Mouse (Mus musculus) CH12.LX (cell line): ENCODE measurements around the gene Dgkd. TPM values are rescaled to one million over a fixed set of nuclear protein-coding genes. Genes with fewer than 3 reads are reported as not detected.

ENCODE experiments used
- DNase-seq: peaks from one replicate; pipeline ENCODE4 v3.0.0-alpha.2; 2013; ENCODE audit errors: extremely low read depth
- H3K27ac ChIP-seq: 2 replicates; pipeline ENCODE4 v1.5.1; 2012; ENCODE audit warnings: low read depth, mild to moderate bottlenecking, control low read depth, moderate library complexity; ENCODE audit not compliant: insufficient read depth
- H3K27me3 ChIP-seq: replicated peaks from 2 replicates; pipeline ENCODE3; 2012; ENCODE audit warnings: inconsistent platforms
- H3K36me3 ChIP-seq, 2 experiments: replicated peaks in 1 of 2; 2 replicates each; pipeline versions ENCODE3 to v1.6.1; 2012; ENCODE audit warnings: inconsistent platforms in 1 of 2, low read length in 1 of 2, mild to moderate bottlenecking in 1 of 2, mixed read lengths in 1 of 2, moderate library complexity in 1 of 2; ENCODE audit not compliant: control insufficient read depth in 1 of 2, insufficient read depth in 1 of 2
- H3K4me1 ChIP-seq, 2 experiments: 2 replicates each; pipeline ENCODE4 v1.6.1; 2012; ENCODE audit warnings: inconsistent platforms in 1 of 2, moderate library complexity in 1 of 2; ENCODE audit not compliant: insufficient read depth in 2 of 2, control insufficient read depth in 1 of 2
- H3K4me2 ChIP-seq: 2 replicates; pipeline ENCODE4 v1.6.1; 2012; ENCODE audit warnings: low read depth, mild to moderate bottlenecking, control low read depth; ENCODE audit not compliant: poor library complexity, insufficient read depth, severe bottlenecking
- H3K4me3 ChIP-seq, 3 experiments: fragments of 150-350 bp in 1 of 3; sonication (generic) in 1 of 3; replicated peaks in 1 of 3; 2 replicates each; pipeline versions ENCODE3 to v1.5.1; 2011 to 2012; ENCODE audit warnings: low read depth in 2 of 3, low read length in 2 of 3, mild to moderate bottlenecking in 2 of 3, moderate library complexity in 2 of 3, control low read depth in 1 of 3, improper control_type of control experiment in 1 of 3, inconsistent platforms in 1 of 3, mixed read lengths in 1 of 3; ENCODE audit not compliant: poor library complexity in 1 of 3
- H3K79me2 ChIP-seq: replicated peaks from 2 replicates; pipeline ENCODE4 v1.6.1; 2012; ENCODE audit warnings: mild to moderate bottlenecking, moderate library complexity; ENCODE audit not compliant: control insufficient read depth, poor library complexity, insufficient read depth, severe bottlenecking; ENCODE audit errors: extremely low read depth
- H3K9ac ChIP-seq: 2 replicates; pipeline ENCODE4 v1.6.1; 2012; ENCODE audit warnings: low read depth, mild to moderate bottlenecking, control low read depth, moderate library complexity; ENCODE audit not compliant: insufficient read depth
- H3K9me3 ChIP-seq: replicated peaks from 2 replicates; pipeline ENCODE3; 2012; ENCODE audit warnings: low read length, inconsistent platforms, mixed read lengths
- CHD1 ChIP-seq: IDR thresholded peaks from 2 replicates; pipeline ENCODE4 v1.6.1; 2012; ENCODE audit warnings: low read depth, low read length, improper control_type of control experiment, inconsistent platforms
- CTCF ChIP-seq, 2 experiments: IDR thresholded peaks in 1 of 2; conservative IDR thresholded peaks in 1 of 2; 2 replicates each; pipeline ENCODE4 v1.5.1; 2011 to 2012; ENCODE audit warnings: low read depth in 2 of 2, low read length in 2 of 2, improper control_type of control experiment in 1 of 2, inconsistent platforms in 1 of 2, mild to moderate bottlenecking in 1 of 2, moderate library complexity in 1 of 2
- ELF1 ChIP-seq: IDR thresholded peaks from 2 replicates; pipeline ENCODE4 v1.6.1; 2014; ENCODE audit warnings: low read depth, mild to moderate bottlenecking, inconsistent platforms, low read length, improper control_type of control experiment
- IRF4 ChIP-seq: IDR thresholded peaks from 2 replicates; pipeline ENCODE4 v1.6.1; 2014; ENCODE audit warnings: low read depth, mild to moderate bottlenecking, inconsistent platforms, low read length, improper control_type of control experiment
- JUND ChIP-seq: conservative IDR thresholded peaks from 2 replicates; pipeline ENCODE4 v1.6.1; 2011; ENCODE audit warnings: low read depth, low read length, improper control_type of control experiment
- MAZ ChIP-seq: IDR thresholded peaks from 2 replicates; pipeline ENCODE4 v1.6.1; 2012; ENCODE audit warnings: low read depth, mild to moderate bottlenecking, inconsistent platforms, low read length, improper control_type of control experiment, moderate library complexity
- MEF2A ChIP-seq: IDR thresholded peaks from 2 replicates; pipeline ENCODE4 v1.6.1; 2014; ENCODE audit warnings: low read depth, mild to moderate bottlenecking, inconsistent platforms, low read length, improper control_type of control experiment, borderline replicate concordance
- MXI1 ChIP-seq: IDR thresholded peaks from 2 replicates; pipeline ENCODE4 v1.6.1; 2011; ENCODE audit warnings: mild to moderate bottlenecking, low read depth, low read length, improper control_type of control experiment
- MYC ChIP-seq: IDR thresholded peaks from 2 replicates; pipeline ENCODE4 v1.6.1; 2011; ENCODE audit warnings: low read depth, mild to moderate bottlenecking, improper control_type of control experiment, low read length
- NELFE ChIP-seq: IDR thresholded peaks from 2 replicates; pipeline ENCODE4 v1.6.1; 2011; ENCODE audit warnings: low read depth, low read length, improper control_type of control experiment
- PAX5 ChIP-seq: IDR thresholded peaks from 2 replicates; pipeline ENCODE4 v1.6.1; 2012; ENCODE audit warnings: low read length, inconsistent platforms, mixed read lengths
- POLR2A ChIP-seq: IDR thresholded peaks from 2 replicates; pipeline ENCODE4 v1.6.1; 2011; ENCODE audit warnings: low read depth, mild to moderate bottlenecking, improper control_type of control experiment, low read length
- POLR2AphosphoS2 ChIP-seq: IDR thresholded peaks from 2 replicates; pipeline ENCODE4 v1.6.1; 2011; ENCODE audit warnings: low read depth, low read length, improper control_type of control experiment
- RAD21 ChIP-seq: IDR thresholded peaks from 2 replicates; pipeline ENCODE4 v1.6.1; 2011; ENCODE audit warnings: low read depth, mild to moderate bottlenecking, low read length, improper control_type of control experiment, moderate library complexity
- RCOR1 ChIP-seq: conservative IDR thresholded peaks from 2 replicates; pipeline ENCODE4 v1.6.1; 2012; ENCODE audit warnings: low read depth, mild to moderate bottlenecking, inconsistent platforms, low read length, improper control_type of control experiment
- SIN3A ChIP-seq: IDR thresholded peaks from 2 replicates; pipeline ENCODE4 v1.6.1; 2012; ENCODE audit warnings: low read length, improper control_type of control experiment, inconsistent platforms
- SMC3 ChIP-seq: IDR thresholded peaks from 2 replicates; pipeline ENCODE4 v1.6.1; 2011; ENCODE audit warnings: low read depth, low read length, improper control_type of control experiment
- TBP ChIP-seq: conservative IDR thresholded peaks from 2 replicates; pipeline ENCODE4 v1.6.1; 2011; ENCODE audit warnings: low read depth, low read length, improper control_type of control experiment
- UBTF ChIP-seq: IDR thresholded peaks from 2 replicates; pipeline ENCODE4 v1.6.1; 2012; ENCODE audit warnings: low read depth, mild to moderate bottlenecking, inconsistent platforms, low read length, improper control_type of control experiment, moderate library complexity
- USF2 ChIP-seq: conservative IDR thresholded peaks from 2 replicates; pipeline ENCODE4 v1.6.1; 2011; ENCODE audit warnings: low read depth, low read length, improper control_type of control experiment
- ZMIZ1 ChIP-seq: IDR thresholded peaks from 2 replicates; pipeline ENCODE4 v1.6.1; 2012; ENCODE audit warnings: low read depth, mild to moderate bottlenecking, inconsistent platforms, low read length, improper control_type of control experiment
- ZNF384 ChIP-seq: IDR thresholded peaks from 2 replicates; pipeline ENCODE4 v1.6.1; 2012; ENCODE audit warnings: low read depth, low read length, improper control_type of control experiment, inconsistent platforms
- dilution Hi-C: fragments of 300-500 bp; cut with MboI; formaldehyde crosslinking; loops from 2 replicates; pipeline ENCODE4 v1.14.3; 2020; ENCODE audit warnings: low sequenced_read_pairs; ENCODE audit not compliant: extremely low pct_unique_long_range_greater_than_20kb, extremely low pct_ligation_motif_present
- in situ Hi-C: fragments of 300-500 bp; cut with MboI; formaldehyde crosslinking; loops from 3 replicates; pipeline ENCODE4 v1.14.3; 2019; ENCODE audit warnings: low sequenced_read_pairs, low pct_ligation_motif_present, low pct_unique_long_range_greater_than_20kb, mixed read lengths
- polyA plus RNA-seq: library from polyadenylated mRNA; unstranded; fragments of >175 nt; gene quantifications from 2 replicates; pipeline ENCODE4 v1.2.1, GENCODE M21; 2012; ENCODE audit warnings: low read depth; ENCODE audit not compliant: insufficient read length
- total RNA-seq, 2 experiments: library from RNA; depleted of rRNA; stranded (reverse); fragments of 300-350 nt in 1 of 2; fragments of >200 nt in 1 of 2; gene quantifications; 2 replicates each; pipeline ENCODE4 v1.2.3; 2012 to 2014

The Dgkd gene
- total and polyA plus RNA-seq, 3 experiments = 57.5 to 89.9 (median 73.8) TPM

DNA sequence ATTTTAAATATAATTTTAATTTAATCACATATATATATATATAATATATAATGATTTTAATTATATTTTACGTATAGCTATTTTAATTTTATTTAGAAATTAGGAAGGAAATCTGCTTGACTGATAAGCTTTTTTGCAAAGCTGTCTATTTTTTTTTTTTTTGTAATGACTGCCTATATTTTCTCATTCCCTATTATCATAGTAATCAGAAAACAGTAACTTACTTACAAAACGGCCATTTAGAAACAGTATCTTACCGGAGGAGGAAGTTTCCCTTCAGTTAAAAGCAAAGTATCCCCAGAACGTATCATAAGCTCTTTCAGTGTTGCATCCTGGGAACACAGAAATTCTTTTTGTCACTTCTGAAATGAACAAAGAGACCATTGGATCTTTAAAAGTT, 106.4 kb downstream of the Dgkd start:
- Histone ChIP-seq H3K4me2 (no peak overlapping the region), H3K9ac (no peak overlapping the region), H3K36me3 (peaks cover 53 to 80% of the 10 kb centered on the region in 2 experiments), H3K4me1 (peaks cover 2 to 16% of the 10 kb centered on the region in 2 experiments; a peak in 3 of 4 replicates), H3K27me3 (no peaks in the 10 kb centered on the region), H3K9me3 (no peaks in the 10 kb centered on the region), H3K27ac (no peak overlapping the region), H3K4me3 (no peak overlapping the region), H3K79me2 (no peaks in the 10 kb centered on the region)
- in situ Hi-C loops = loop anchor here (25.0 kb wide), 1 partner anchor 328 kb away; the partner anchor contains the start of genes Hjurp and Trpm8
- dilution Hi-C loops = no loop called here
- no peak for DNase-seq
- TF ChIP-seq UBTF (no peak), MYC (no peak), NELFE (no peak), CHD1 (no peak), IRF4 (no peak), TBP (no peak), USF2 (no peak), MEF2A (no peak), PAX5 (no peak)

DNA sequence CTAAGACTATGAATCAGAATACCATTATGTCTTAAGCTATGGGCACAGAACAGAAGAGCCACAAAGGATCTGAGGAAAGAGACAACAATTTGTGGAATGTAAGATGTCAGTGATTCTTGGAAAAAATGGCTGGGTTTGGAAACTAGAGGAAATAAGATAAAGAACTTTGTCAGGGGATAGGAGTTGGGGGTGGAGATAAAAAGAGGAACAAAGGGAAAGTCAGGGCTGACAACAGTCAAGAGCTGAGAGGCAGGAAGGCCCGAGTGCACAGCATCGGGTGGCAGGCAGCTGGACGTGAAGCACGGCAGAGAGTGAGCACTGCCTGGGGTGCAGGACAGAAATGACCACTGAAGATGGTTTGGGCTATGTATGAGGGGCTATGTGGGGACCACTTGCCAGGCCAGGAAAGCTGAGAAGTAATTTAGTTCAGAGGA, 106.9 kb downstream of the Dgkd start:
- H3K4me1 ChIP-seq = peaks cover 2 to 16% of the 10 kb centered on the region in 2 experiments; a peak in 3 of 4 replicates

More for the DNA sequence above, 106.9 kb downstream of the Dgkd start:
- Histone ChIP-seq H3K27me3 (no peaks in the 10 kb centered on the region), H3K9me3 (no peaks in the 10 kb centered on the region), H3K9ac (no peak overlapping the region), H3K79me2 (no peaks in the 10 kb centered on the region), H3K36me3 (peaks cover 52 to 78% of the 10 kb centered on the region in 2 experiments), H3K4me3 (no peak overlapping the region), H3K4me2 (no peak overlapping the region), H3K27ac (0 out of 2 replicates have a peak overlapping the region, but pooled peaks have one; percentile 19)
- in situ Hi-C loops = loop anchor here (25.0 kb wide), 1 partner anchor 327 kb away; the partner anchor contains the start of genes Hjurp and Trpm8
- dilution Hi-C loops = no loop called here
- no peak for TF ChIP-seq SIN3A
- TF ChIP-seq CTCF (conservative IDR thresholded peaks at IDR 0.05 in 1 of 2, IDR thresholded peaks at IDR 0.05 in 1 of 2; ENCODE audit: low read depth in 2 of 2, low read length in 2 of 2) = no peak
- no peak for TF ChIP-seq MAZ
- TF ChIP-seq RCOR1 = no peak
- no peak for TF ChIP-seq ELF1
- no peak for TF ChIP-seq ZNF384
- TF ChIP-seq MYC = no peak
- no peak for TF ChIP-seq IRF4
- no peak for TF ChIP-seq MXI1
- no peak for TF ChIP-seq RAD21
- no peak for TF ChIP-seq POLR2A
- no peak for TF ChIP-seq ZMIZ1
- TF ChIP-seq NELFE = no peak
- no peak for TF ChIP-seq CHD1
- no peak for TF ChIP-seq SMC3
- no peak for TF ChIP-seq JUND
- no peak for TF ChIP-seq MEF2A
- no peak for TF ChIP-seq POLR2AphosphoS2
- TF ChIP-seq TBP = no peak
- TF ChIP-seq UBTF = no peak
- peak; percentile 45 for DNase-seq
